Mouse (Mus musculus) limb, embryonic 15.5 days (tissue): ENCODE data around the gene Ndufc1. TPM values are rescaled to one million over a fixed set of nuclear protein-coding genes. Genes with fewer than 3 reads are reported as not detected.
"Not testable (repeated sequence)": the region's sequence is repeated elsewhere in the genome, so short reads cannot be mapped to it uniquely, and the experiment has no call there.

Experiments used
- ATAC-seq: fragments of 200-750 bp; cut with Nextera tagmentation; 2 replicates; pipeline ENCODE4 v1.8.0; 2017; ENCODE audit warnings: low read depth, moderate TSS enrichment; ENCODE audit not compliant: insufficient number of reproducible peaks, low FRiP score, low TSS enrichment
- H3K27ac ChIP-seq: fragments of 300-500 bp; sonication (generic); 2 replicates; pipeline ENCODE4 v1.5.1; 2015; ENCODE audit warnings: moderate library complexity, mild to moderate bottlenecking, inconsistent platforms
- H3K27me3 ChIP-seq: fragments of 300-500 bp; sonication (generic); 2 replicates; pipeline ENCODE4 v1.6.1; 2015; ENCODE audit warnings: inconsistent platforms
- H3K36me3 ChIP-seq: fragments of 300-500 bp; sonication (generic); 2 replicates; pipeline ENCODE4 v1.6.1; 2015; ENCODE audit warnings: inconsistent platforms
- H3K4me1 ChIP-seq: fragments of 300-500 bp; sonication (generic); 2 replicates; pipeline ENCODE4 v1.6.1; 2015; ENCODE audit warnings: inconsistent platforms
- H3K4me2 ChIP-seq: fragments of 300-500 bp; sonication (generic); 2 replicates; pipeline ENCODE4 v1.6.1; 2015; ENCODE audit warnings: mild to moderate bottlenecking, inconsistent platforms
- H3K4me3 ChIP-seq: fragments of 300-500 bp; sonication (generic); 2 replicates; pipeline ENCODE4 v1.5.1; 2015; ENCODE audit warnings: mild to moderate bottlenecking, inconsistent platforms
- H3K9ac ChIP-seq: fragments of 300-500 bp; sonication (generic); 2 replicates; pipeline ENCODE4 v1.6.1; 2015; ENCODE audit warnings: inconsistent platforms
- H3K9me3 ChIP-seq: fragments of 300-500 bp; sonication (generic); 2 replicates; pipeline ENCODE4 v1.6.1; 2016; ENCODE audit warnings: inconsistent platforms
- WGBS: fragments of 180-500 bp; shearing (Covaris S2); methylation state at CpG from one replicate; pipeline ENCODE4 v1.1.7; 2015; 5-methylcytosine and 5-hydroxymethylcytosine counted together
- polyA plus RNA-seq: library from polyadenylated mRNA; unstranded; fragments of >200 nt; fragmentation: Nextera tagmentation; extraction: Ambion mirVana; gene quantifications from 2 replicates; pipeline ENCODE4 v1.2.1, GENCODE M21; 2015

Ndufc1 gene
- polyA plus RNA-seq, 1 experiment from 2014 or later: 625 TPM

- H3K4me2 ChIP-seq: no peak overlapping the region
- 63% methylated on average over 3 of the region's 3 CpGs for WGBS
- H3K27ac ChIP-seq: no peak overlapping the region
Observed at GRCm38 (mm10) chr3:51394881-51395280, 13.9 kb downstream of the Ndufc1 start.

GRCm38 (mm10) chr3:51393651-51394050, 15.1 kb downstream of the Ndufc1 start:
- ATAC-seq: no peak
- H3K4me2 ChIP-seq: no peak overlapping the region
- no peaks in the 10 kb centered on the region for H3K36me3 ChIP-seq
- H3K4me1 ChIP-seq: peaks cover 11% of the 10 kb centered on the region
- peaks cover 23% of the 10 kb centered on the region for H3K27me3 ChIP-seq
- no peaks in the 10 kb centered on the region for H3K9me3 ChIP-seq
- H3K9ac ChIP-seq: no peak overlapping the region
- WGBS: 92% methylated on average over 2 of the region's 2 CpGs
- H3K4me3 ChIP-seq: no peak overlapping the region
- H3K27ac ChIP-seq: no peak overlapping the region

More at GRCm38 (mm10) chr3:51394881-51395280, 13.9 kb downstream of the Ndufc1 start:
- no peak for ATAC-seq
- no peaks in the 10 kb centered on the region for H3K36me3 ChIP-seq
- no peak overlapping the region for H3K9ac ChIP-seq
- H3K9me3 ChIP-seq: no peaks in the 10 kb centered on the region
- H3K4me3 ChIP-seq: no peak overlapping the region
- H3K27me3 ChIP-seq: peaks cover 28% of the 10 kb centered on the region
- peaks cover 9% of the 10 kb centered on the region for H3K4me1 ChIP-seq

- not testable (repeated sequence) for H3K9me3 ChIP-seq, H3K36me3 ChIP-seq, H3K9ac ChIP-seq, ATAC-seq, H3K4me3 ChIP-seq, H3K4me2 ChIP-seq, H3K27ac ChIP-seq
- Histone ChIP-seq H3K27me3 (peaks cover 20% of the 10 kb centered on the region), H3K4me1 (peaks cover 11% of the 10 kb centered on the region)
- 93% methylated on average over 3 of the region's 3 CpGs for WGBS
Observed at GRCm38 (mm10) chr3:51393018-51393417, 15.8 kb downstream of the Ndufc1 start.

GRCm38 (mm10) chr3:51391591-51391990, 17.2 kb downstream of the Ndufc1 start:
- no peak overlapping the region for H3K27ac ChIP-seq
- H3K4me2 ChIP-seq: no peak overlapping the region
- WGBS: 76% methylated on average over 5 of the region's 5 CpGs
- H3K27me3 ChIP-seq: peaks cover 14% of the 10 kb centered on the region
- no peak overlapping the region for H3K9ac ChIP-seq
- ATAC-seq: no peak
- no peaks in the 10 kb centered on the region for H3K9me3 ChIP-seq
- H3K4me1 ChIP-seq: peaks cover 14% of the 10 kb centered on the region
- H3K4me3 ChIP-seq: no peak overlapping the region
- no peaks in the 10 kb centered on the region for H3K36me3 ChIP-seq

- peaks cover 9% of the 10 kb centered on the region for H3K27me3 ChIP-seq
- H3K4me3 ChIP-seq: no peak overlapping the region
- no peak overlapping the region for H3K27ac ChIP-seq
- peaks cover 10% of the 10 kb centered on the region for H3K4me1 ChIP-seq
- WGBS: 84% methylated on average over 5 of the region's 5 CpGs
- no peaks in the 10 kb centered on the region for H3K36me3 ChIP-seq
- no peak for ATAC-seq
- H3K9ac ChIP-seq: no peak overlapping the region
- H3K9me3 ChIP-seq: no peaks in the 10 kb centered on the region
- H3K4me2 ChIP-seq: no peak overlapping the region
Observed at GRCm38 (mm10) chr3:51391095-51391494, 17.7 kb downstream of the Ndufc1 start.

- WGBS: 11% methylated on average over 13 of the region's 13 CpGs
- no peak overlapping the region for H3K9ac ChIP-seq
Observed at GRCm38 (mm10) chr3:51388904-51389303, 19.9 kb downstream of the Ndufc1 start.

GRCm38 (mm10) chr3:51387868-51388381, 20.9 kb downstream of the Ndufc1 start:
- no peaks in the 10 kb centered on the region for H3K9me3 ChIP-seq
- no peak for ATAC-seq
- H3K36me3 ChIP-seq: no peaks in the 10 kb centered on the region
- 74% methylated on average over 8 of the region's 8 CpGs for WGBS
- H3K4me1 ChIP-seq: peaks cover 9% of the 10 kb centered on the region; the same call in 1 of the 2 replicates
- no peak overlapping the region for H3K4me2 ChIP-seq
- H3K27me3 ChIP-seq: no peaks in the 10 kb centered on the region; the same call in 1 of the 2 replicates
- H3K9ac ChIP-seq: no peak overlapping the region
- no peak overlapping the region for H3K27ac ChIP-seq
- H3K4me3 ChIP-seq: no peak overlapping the region

More at GRCm38 (mm10) chr3:51388904-51389303, 19.9 kb downstream of the Ndufc1 start:
- peak overlapping the region; percentile 22; the same call in 1 of the 2 replicates for H3K4me2 ChIP-seq
- no peaks in the 10 kb centered on the region; the same call in 1 of the 2 replicates for H3K27me3 ChIP-seq
- H3K4me3 ChIP-seq: peak overlapping the region; percentile 11; the same call in 1 of the 2 replicates
- H3K36me3 ChIP-seq: no peaks in the 10 kb centered on the region
- ATAC-seq: no peak
- H3K27ac ChIP-seq: no peak overlapping the region
- no peaks in the 10 kb centered on the region for H3K9me3 ChIP-seq
- peaks cover 9% of the 10 kb centered on the region; the same call in 1 of the 2 replicates for H3K4me1 ChIP-seq

GRCm38 (mm10) chr3:51387134-51387451, 21.7 kb downstream of the Ndufc1 start:
- Histone ChIP-seq H3K4me3 (no peak overlapping the region), H3K36me3 (no peaks in the 10 kb centered on the region), H3K4me2 (no peak overlapping the region), H3K9ac (no peak overlapping the region), H3K9me3 (no peaks in the 10 kb centered on the region), H3K27me3 (no peaks in the 10 kb centered on the region; the same call in 1 of the 2 replicates), H3K27ac (no peak overlapping the region), H3K4me1 (peaks cover 9% of the 10 kb centered on the region; the same call in 1 of the 2 replicates)
- 83% methylated on average over 3 of the region's 3 CpGs for WGBS
- no peak for ATAC-seq

- no peak overlapping the region for H3K27ac ChIP-seq
- WGBS: 43% methylated on average over 12 of the region's 12 CpGs
- H3K27me3 ChIP-seq: no peaks in the 10 kb centered on the region; the same call in 1 of the 2 replicates
- ATAC-seq: peak; percentile 58; the same call in 1 of the 2 replicates
- no peaks in the 10 kb centered on the region for H3K9me3 ChIP-seq
- H3K4me1 ChIP-seq: peaks cover 9% of the 10 kb centered on the region; the same call in 1 of the 2 replicates
- H3K36me3 ChIP-seq: no peaks in the 10 kb centered on the region
- H3K9ac ChIP-seq: no peak overlapping the region
- H3K4me3 ChIP-seq: no peak overlapping the region
- no peak overlapping the region for H3K4me2 ChIP-seq
Observed at GRCm38 (mm10) chr3:51386441-51387133, 22.2 kb downstream of the Ndufc1 start.

- Histone ChIP-seq H3K4me3 (no peak overlapping the region), H3K9me3 (no peaks in the 10 kb centered on the region), H3K4me1 (peaks cover 9% of the 10 kb centered on the region), H3K4me2 (no peak overlapping the region), H3K27me3 (no peaks in the 10 kb centered on the region), H3K36me3 (no peaks in the 10 kb centered on the region), H3K27ac (no peak overlapping the region), H3K9ac (no peak overlapping the region)
- no peak for ATAC-seq
- WGBS: 84% methylated on average over 12 of the region's 12 CpGs
Observed at GRCm38 (mm10) chr3:51383409-51383808, 25.4 kb downstream of the Ndufc1 start.

- Histone ChIP-seq H3K4me1 (peaks cover 8% of the 10 kb centered on the region), H3K27me3 (no peaks in the 10 kb centered on the region), H3K9me3 (no peaks in the 10 kb centered on the region), H3K36me3 (no peaks in the 10 kb centered on the region), H3K4me2 (no peak overlapping the region), H3K9ac (no peak overlapping the region), H3K27ac (no peak overlapping the region), H3K4me3 (no peak overlapping the region)
- WGBS: 61% methylated on average over 4 of the region's 5 CpGs
- no peak for ATAC-seq
Observed at GRCm38 (mm10) chr3:51380660-51381014, 28.2 kb downstream of the Ndufc1 start.

GRCm38 (mm10) chr3:51379786-51380659, 28.8 kb downstream of the Ndufc1 start:
- H3K4me2 ChIP-seq: no peak overlapping the region
- ATAC-seq: no peak
- H3K36me3 ChIP-seq: no peaks in the 10 kb centered on the region
- H3K4me1 ChIP-seq: peaks cover 8% of the 10 kb centered on the region
- no peak overlapping the region for H3K9ac ChIP-seq
- H3K9me3 ChIP-seq: no peaks in the 10 kb centered on the region
- no peaks in the 10 kb centered on the region for H3K27me3 ChIP-seq
- H3K4me3 ChIP-seq: no peak overlapping the region
- WGBS: 76% methylated on average over 5 of the region's 5 CpGs
- no peak overlapping the region for H3K27ac ChIP-seq
